Mouse (Mus musculus): Measurements from ENCODE around the gene Sgsh. TPM values are rescaled to one million over a fixed set of nuclear protein-coding genes. Genes with fewer than 3 reads are reported as not detected.

Gene Sgsh
- polyA plus RNA-seq (2012; rRNA removed) = 11.9 and 12.6 TPM in 2 replicates

DNA sequence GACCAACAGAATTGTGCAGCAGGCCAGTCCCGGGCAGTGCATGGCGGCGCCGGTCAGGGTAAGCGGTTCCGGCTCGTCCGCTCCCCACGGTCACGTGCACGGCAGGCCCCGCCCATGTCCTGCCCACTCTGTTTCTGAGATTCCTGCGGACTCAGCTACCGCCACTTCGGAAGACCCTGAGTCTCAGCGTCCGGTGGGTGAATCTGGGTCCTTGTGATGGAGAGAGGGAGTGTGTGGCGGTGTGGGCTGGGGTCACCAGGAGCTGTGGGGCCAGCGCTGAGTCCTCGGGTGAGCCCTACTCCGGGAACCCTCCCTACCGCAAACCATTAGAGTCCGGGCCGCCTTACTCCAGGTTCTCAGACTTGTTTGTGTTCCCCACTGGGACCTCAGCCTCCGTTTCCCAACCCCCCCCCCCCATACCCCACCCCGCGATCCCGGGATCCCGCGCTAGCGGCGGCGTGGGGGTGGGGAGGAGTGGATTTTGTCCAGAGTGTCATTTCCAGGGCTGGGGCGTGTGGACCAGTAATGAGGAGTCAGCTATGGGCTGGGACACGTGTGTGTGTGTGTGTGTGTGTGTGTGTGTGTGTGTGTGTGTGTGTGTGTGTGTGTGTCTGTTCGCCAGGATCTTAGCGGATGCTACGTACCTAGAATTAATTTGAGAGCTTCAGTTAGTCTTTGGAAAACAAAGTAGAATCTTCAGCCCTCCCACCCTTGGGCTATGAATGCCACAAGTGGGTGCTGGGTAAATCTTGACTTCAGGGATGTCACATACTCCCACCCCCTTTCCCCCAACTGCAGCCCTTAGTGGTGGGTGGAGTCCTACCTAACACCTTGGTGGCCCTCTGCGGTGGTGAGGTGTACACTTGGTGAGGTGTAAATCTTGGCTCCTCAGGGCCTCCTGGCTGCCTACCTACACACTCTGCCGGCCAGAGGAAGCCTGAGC lies at the start of gene Sgsh, which contains the start of gene Slc26a11:
Gene Sgsh (minus strand): TSS at position 94 of the 943 bp plus-strand sequence.
Gene Slc26a11 (plus strand): TSS at position 115 of the 943 bp plus-strand sequence.

GRCm38 (mm10) chr11:119392800-119393482 lies 37.6 kb upstream of the Sgsh start, which contains the start of gene Rnf213:
Gene Rnf213, plus strand, starts transcription at chr11:119393100.

DNA sequence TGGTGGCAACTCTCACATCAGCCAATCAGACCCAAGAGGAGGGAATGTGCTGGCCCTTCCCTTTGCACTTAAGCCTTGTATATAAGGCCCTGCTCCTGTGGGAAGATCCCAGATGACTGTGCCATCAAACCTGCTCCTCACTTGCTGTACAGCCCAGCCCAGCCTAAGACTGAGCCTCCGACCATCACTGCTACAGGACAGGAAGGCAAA lies 47.8 kb downstream of the Sgsh start, which contains the start of gene Card14:
Gene Card14 (plus strand): TSS at position 111 of the 210 bp plus-strand sequence.

GRCm38 (mm10) chr11:119299391-119300245 lies 55.7 kb downstream of the Sgsh start, which contains the start of gene Eif4a3:
Gene Eif4a3, minus strand, starts transcription at chr11:119300089.

Other genes with a start within 250 kb of the Sgsh start
- gene Tbc1d16, start 127.0 kb downstream of the Sgsh start, polyA plus RNA-seq (2012; rRNA removed) = 3.9 and 4.4 TPM in 2 replicates
- gene Ccdc40, start 127.0 kb downstream of the Sgsh start, polyA plus RNA-seq (2012; rRNA removed) = 0.10 and 0.18 TPM in 2 replicates
- 59.8 and 68.5 TPM in 2 replicates for gene Gaa, start 87.6 kb downstream of the Sgsh start, polyA plus RNA-seq (2012; rRNA removed)
- gene Eif4a3, start 55.4 kb downstream of the Sgsh start, polyA plus RNA-seq (2012; rRNA removed) = 19.2 and 24.3 TPM in 2 replicates
- 1.2 TPM in 2 replicates for gene Card14, start 47.8 kb downstream of the Sgsh start, polyA plus RNA-seq (2012; rRNA removed)
- gene Slc26a11, start within 50 bp of the Sgsh start, polyA plus RNA-seq (2012; rRNA removed) = 8.5 and 9.5 TPM in 2 replicates
- 2.6 and 4.3 TPM in 2 replicates for gene Rnf213, start 37.6 kb upstream of the Sgsh start, polyA plus RNA-seq (2012; rRNA removed)
- 8.5 and 8.6 TPM in 2 replicates for gene Endov, start 135.8 kb upstream of the Sgsh start, polyA plus RNA-seq (2012; rRNA removed)
- gene Nptx1, start 192.2 kb upstream of the Sgsh start, polyA plus RNA-seq (2012; rRNA removed) = 0.51 and 0.67 TPM in 2 replicates
- gene Rptor, start 247.4 kb upstream of the Sgsh start, polyA plus RNA-seq (2012; rRNA removed) = 10.3 and 10.9 TPM in 2 replicates

Data from stomach, adult 2 months (tissue).